Mouse (Mus musculus) G1E (cell line): Measurements from ENCODE around the gene Rfc2. TPM values are rescaled to one million over a fixed set of nuclear protein-coding genes. Genes with fewer than 3 reads are reported as not detected.

Experiments used
- ATAC-seq: 2 replicates; pipeline ENCODE4 v1.8.0; 2016; ENCODE audit warnings: mild to moderate bottlenecking; ENCODE audit not compliant: insufficient number of reproducible peaks, poor library complexity, low FRiP score, severe bottlenecking; ENCODE audit errors: extremely low read depth
- DNase-seq: peaks from one replicate; pipeline ENCODE4 v3.0.0; 2012; ENCODE audit warnings: low spot score
- H3K27me3 ChIP-seq: 2 replicates; pipeline ENCODE4 v1.6.1; 2012; ENCODE audit warnings: mild to moderate bottlenecking, low read length, inconsistent platforms; ENCODE audit not compliant: insufficient read depth
- H3K36me3 ChIP-seq: replicated peaks from 2 replicates; pipeline ENCODE3; 2012; ENCODE audit warnings: mild to moderate bottlenecking, inconsistent platforms
- H3K4me1 ChIP-seq: 2 replicates; pipeline ENCODE4 v1.6.1; 2012; ENCODE audit warnings: low read depth, low read length, inconsistent platforms, mixed read lengths; ENCODE audit not compliant: insufficient read depth
- H3K4me3 ChIP-seq: 2 replicates; pipeline ENCODE4 v1.5.1; 2012; ENCODE audit warnings: low read depth, mild to moderate bottlenecking, inconsistent platforms, low read length, moderate library complexity, mixed read lengths
- H3K9me3 ChIP-seq: replicated peaks from 2 replicates; pipeline ENCODE4 v1.6.1; 2012; ENCODE audit warnings: inconsistent platforms
- CTCF ChIP-seq: IDR thresholded peaks from 2 replicates; pipeline ENCODE4 v1.5.1; 2012; ENCODE audit warnings: low read depth, low read length, inconsistent platforms, mixed read lengths
- GATA1 ChIP-seq: IDR thresholded peaks from 2 replicates; pipeline ENCODE4 v1.6.1; 2012; ENCODE audit warnings: borderline replicate concordance, low read length, inconsistent platforms, mixed read lengths
- GATA2 ChIP-seq: IDR thresholded peaks from 2 replicates; pipeline ENCODE4 v1.6.1; 2012; ENCODE audit warnings: low read depth, low read length, inconsistent platforms, borderline replicate concordance
- POLR2AphosphoS5 ChIP-seq: IDR thresholded peaks from 2 replicates; pipeline ENCODE4 v1.6.1; 2012; ENCODE audit warnings: low read depth, low read length, inconsistent platforms; ENCODE audit not compliant: insufficient replicate concordance
- TAL1 ChIP-seq: conservative IDR thresholded peaks from 2 replicates; pipeline ENCODE4 v1.6.1; 2012; ENCODE audit warnings: low read depth, low read length, inconsistent platforms, mixed read lengths
- polyA plus RNA-seq: library from polyadenylated mRNA; stranded (reverse); fragments of >175 nt; gene quantifications from 2 replicates; pipeline ENCODE4 v1.2.3, GENCODE M21; 2012
- total RNA-seq, 2 experiments: library from RNA; stranded (forward) in 1 of 2; stranded (reverse) in 1 of 2; fragments of 200-1000 nt in 1 of 2; fragments of >200 nt in 1 of 2; fragmentation: Nextera tagmentation in 1 of 2; gene quantifications; 2 replicates each; pipeline ENCODE4 v1.2.3; 2014 to 2017

Gene Rfc2
- total and polyA plus RNA-seq, 3 experiments = 85.2 to 259 (median 230) TPM

DNA sequence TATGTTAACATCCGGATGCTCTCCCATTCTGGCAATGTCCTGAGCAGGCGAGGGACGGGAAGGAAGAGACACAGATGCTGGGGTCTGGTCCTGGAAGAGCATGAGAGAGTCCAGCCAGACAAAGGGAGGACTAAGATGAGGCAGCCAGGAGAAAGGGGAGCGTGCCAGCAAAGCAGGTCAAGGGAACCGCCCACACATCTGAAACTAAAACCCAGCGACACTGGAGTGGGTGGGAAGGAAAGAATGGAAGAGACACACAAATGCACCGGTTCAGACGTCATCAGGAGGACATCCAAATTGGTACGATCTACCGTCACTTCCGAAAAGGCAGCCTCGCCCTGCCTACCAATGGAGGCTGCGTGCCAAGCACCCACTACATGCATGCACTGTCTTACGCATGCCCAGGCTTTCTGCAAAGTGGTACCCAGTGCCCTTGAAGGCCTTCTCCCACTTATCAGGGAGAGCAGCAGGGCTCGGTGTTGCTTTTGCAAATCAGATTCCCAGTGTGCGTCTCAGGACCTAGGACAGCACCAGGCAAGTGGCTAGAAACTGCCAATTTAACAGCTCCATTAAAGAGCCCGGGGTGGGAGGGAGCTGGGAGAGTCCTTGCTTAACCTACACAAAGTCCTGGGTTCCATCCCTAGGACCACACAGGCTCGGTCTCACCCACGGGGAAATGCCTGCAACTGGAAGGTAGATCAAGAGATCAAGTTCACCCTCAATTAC lies 36.5 kb upstream of the Rfc2 start:
- Histone ChIP-seq H3K9me3 (no peaks in the 10 kb centered on the region), H3K36me3 (no peaks in the 10 kb centered on the region), H3K4me3 (no peak overlapping the region), H3K4me1 (no peaks in the 10 kb centered on the region), H3K27me3 (peaks cover 6% of the 10 kb centered on the region; the same call in 1 of the 2 replicates)
- DNase-seq (no peak), ATAC-seq (no peak)
- no peak for TF ChIP-seq CTCF
- TF ChIP-seq GATA2 = no peak
- TF ChIP-seq POLR2AphosphoS5 = no peak
- no peak for TF ChIP-seq GATA1
- no peak for TF ChIP-seq TAL1

DNA sequence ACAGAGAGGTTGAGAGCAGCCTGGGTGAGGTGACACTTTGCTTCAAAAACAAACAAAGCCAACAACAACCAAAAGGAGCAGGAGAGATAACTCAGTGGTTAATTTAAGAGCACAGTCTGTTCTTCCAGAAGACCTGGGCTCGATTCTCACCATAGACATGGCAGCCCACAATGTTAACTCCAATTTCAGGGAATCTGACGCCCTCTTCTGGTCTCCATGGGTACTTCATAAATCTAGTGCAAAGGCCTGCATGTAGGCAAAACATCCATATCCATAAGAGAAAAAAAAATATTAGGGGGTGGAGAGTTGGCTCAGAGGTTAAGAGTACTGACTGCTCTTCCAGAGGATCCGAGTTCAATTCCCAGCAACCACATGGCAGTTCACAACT lies 35.9 kb upstream of the Rfc2 start:
- no peaks in the 10 kb centered on the region for H3K4me1 ChIP-seq
- DNase-seq (no peak), ATAC-seq (no peak)
- no peaks in the 10 kb centered on the region for H3K9me3 ChIP-seq
- peaks cover 6% of the 10 kb centered on the region; the same call in 1 of the 2 replicates for H3K27me3 ChIP-seq
- no peak for TF ChIP-seq POLR2AphosphoS5
- no peak for TF ChIP-seq GATA1
- TF ChIP-seq TAL1 = no peak
- no peak for TF ChIP-seq CTCF
- no peak for TF ChIP-seq GATA2
- no peak overlapping the region for H3K4me3 ChIP-seq
- no peaks in the 10 kb centered on the region for H3K36me3 ChIP-seq

- H3K9me3 ChIP-seq = no peaks in the 10 kb centered on the region
- ATAC-seq (no peak), DNase-seq (no peak)
- H3K36me3 ChIP-seq = no peaks in the 10 kb centered on the region
- TF ChIP-seq CTCF (no peak), GATA2 (no peak), GATA1 (no peak), POLR2AphosphoS5 (no peak), TAL1 (no peak)
- peaks cover 17% of the 10 kb centered on the region for H3K27me3 ChIP-seq
- H3K4me3 ChIP-seq = no peak overlapping the region
- H3K4me1 ChIP-seq = peaks cover 4% of the 10 kb centered on the region; the same call in 1 of the 2 replicates
These were observed 34.4 kb upstream of the Rfc2 start for GRCm38 (mm10) chr5:134546790-134547189.

DNA sequence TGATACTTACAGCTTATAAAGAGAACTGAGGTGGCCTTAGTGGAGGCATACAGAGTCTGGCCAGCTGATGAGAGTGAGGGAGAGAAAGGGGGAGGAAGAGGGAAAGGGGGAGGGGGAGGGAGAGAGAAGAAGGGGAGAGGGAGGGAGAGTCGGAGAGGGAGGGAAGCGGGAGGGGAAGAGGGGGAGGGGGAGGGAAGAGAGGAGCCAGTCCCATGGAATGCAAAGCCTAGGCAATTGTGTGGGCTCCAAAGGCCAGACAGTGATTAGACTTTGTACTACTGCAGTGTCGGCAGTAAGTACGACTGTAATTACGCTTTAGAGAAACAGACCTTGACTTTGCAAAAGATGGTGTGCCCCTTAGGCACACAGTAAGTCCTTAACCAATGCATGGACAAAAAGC lies 32.9 kb upstream of the Rfc2 start:
- H3K4me1 ChIP-seq = peaks cover 13% of the 10 kb centered on the region
- peaks cover 25% of the 10 kb centered on the region for H3K27me3 ChIP-seq
- no peak for ATAC-seq
- no peaks in the 10 kb centered on the region for H3K36me3 ChIP-seq
- H3K9me3 ChIP-seq = no peaks in the 10 kb centered on the region
- DNase-seq = no peak
- TF ChIP-seq POLR2AphosphoS5 = no peak
- TF ChIP-seq TAL1 = no peak
- no peak for TF ChIP-seq GATA2
- TF ChIP-seq GATA1 = no peak
- TF ChIP-seq CTCF = no peak
- H3K4me3 ChIP-seq = no peak overlapping the region

GRCm38 (mm10) chr5:134549640-134550168 lies 31.5 kb upstream of the Rfc2 start:
- Histone ChIP-seq H3K27me3 (peaks cover 27% of the 10 kb centered on the region), H3K36me3 (no peaks in the 10 kb centered on the region), H3K9me3 (no peaks in the 10 kb centered on the region), H3K4me1 (peaks cover 13% of the 10 kb centered on the region), H3K4me3 (no peak overlapping the region)
- ATAC-seq (no peak), DNase-seq (no peak)
- TF ChIP-seq TAL1 (no peak), GATA2 (no peak), POLR2AphosphoS5 (no peak), GATA1 (no peak), CTCF (no peak)

DNA sequence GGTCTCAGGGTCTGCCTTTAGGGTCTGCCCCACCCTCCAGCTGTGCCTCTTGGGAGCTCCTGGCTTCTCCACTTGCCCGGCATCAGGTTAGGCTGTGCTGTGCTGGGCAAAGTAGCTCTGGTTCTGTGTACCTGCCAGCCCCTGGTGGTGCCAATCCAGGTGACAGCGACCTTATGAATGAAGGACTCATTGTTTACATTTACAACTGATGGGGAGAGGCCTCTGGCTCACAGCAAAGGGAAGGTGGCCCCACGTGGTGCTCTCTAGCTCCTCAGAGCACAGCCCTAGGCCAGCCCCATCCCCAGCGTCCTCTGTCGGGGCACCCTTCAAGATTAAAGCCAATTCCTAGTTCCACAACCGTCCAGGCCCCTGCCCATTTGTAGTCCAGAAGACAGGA lies 30.3 kb upstream of the Rfc2 start:
- peaks cover 13% of the 10 kb centered on the region for H3K4me1 ChIP-seq
- no peak overlapping the region for H3K4me3 ChIP-seq
- H3K27me3 ChIP-seq = peaks cover 30% of the 10 kb centered on the region
- no peaks in the 10 kb centered on the region for H3K9me3 ChIP-seq
- DNase-seq (no peak), ATAC-seq (no peak)
- TF ChIP-seq TAL1 (no peak), POLR2AphosphoS5 (no peak), CTCF (no peak), GATA1 (no peak), GATA2 (no peak)
- H3K36me3 ChIP-seq = no peaks in the 10 kb centered on the region
